Mouse (Mus musculus): ENCODE data around the gene Ces2h.

DNA sequence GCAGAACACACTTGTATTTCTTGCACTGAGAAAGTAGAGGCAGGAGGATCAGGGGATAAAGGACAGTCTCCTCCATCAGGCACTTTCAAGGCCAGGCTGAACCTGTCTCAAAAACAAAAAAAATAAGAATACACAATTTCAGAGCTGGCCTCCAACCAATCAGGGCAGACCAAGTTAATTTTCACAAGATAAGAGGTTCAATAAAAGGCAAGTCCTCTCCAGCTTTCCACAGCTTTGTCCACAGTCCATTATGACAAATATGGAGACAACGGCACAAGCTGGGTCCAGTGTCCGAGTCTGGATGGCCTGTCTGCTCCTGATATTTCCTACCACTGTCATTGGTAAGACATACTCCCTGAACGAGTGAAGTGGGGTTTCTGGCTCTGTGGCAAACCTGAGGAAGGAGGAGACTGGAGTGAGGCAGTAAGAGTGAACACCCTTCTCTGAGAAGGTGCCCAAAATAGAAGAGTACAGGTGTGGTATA lies 47.8 kb downstream of the Ces2h start, which contains the start of gene Ces3a:
- TF ChIP-seq GATA1 (IDR thresholded peaks at IDR 0.05; ENCODE audit: borderline replicate concordance, low read length): no peak
- TF ChIP-seq FLI1 (IDR thresholded peaks at IDR 0.05; ENCODE audit: low read length): no peak

Data from megakaryocyte, embryonic 14.5 days (primary cell).